8 mouse cellular contexts compared by ENCODE assay signal in genomic region chr17:74526806-74527653, GRCm38 (mm10). TPM values are rescaled to one million over a fixed set of nuclear protein-coding genes. Genes with fewer than 3 reads are reported as not detected.
DNase-seq lines count a peak whose midpoint lies in the region; ATAC-seq and TF ChIP-seq lines count a peak whose summit lies in the region.

No protein-coding gene starts in this region.

- peak overlapping the region; percentile 59 for H3K9ac ChIP-seq in heart, postnatal 0 days (replicated peaks; ENCODE audit: low read depth, low read length)

- H3K9me3 ChIP-seq in heart, postnatal 0 days (replicated peaks; ENCODE audit: control insufficient read depth, low read length): no peaks in the 10 kb centered on the region
- H3K9me3 ChIP-seq in midbrain, embryonic 10.5 days (replicated peaks): 0 out of 2 replicates have a peak, but pooled peaks cover 3% of the 10 kb centered on the region

- peak; percentile 6 for DNase-seq in cerebellum, adult 11 months
- no peak for DNase-seq in cerebellum, postnatal 4 days (ENCODE audit: low spot score in 2 of 2)
- DNase-seq in thymus, postnatal 0 days (ENCODE audit: low spot score): peak; percentile 4
- DNase-seq in thymus, postnatal 10 days (ENCODE audit: low spot score in 2 of 2): no peak
- no peak for DNase-seq in heart, postnatal 0 days (ENCODE audit: low spot score)
- no peak for DNase-seq in midbrain, embryonic 10.5 days (ENCODE audit: low spot score)
- no peak for DNase-seq in adrenal gland, adult 2 months
- DNase-seq in right cerebral cortex, adult 18-20 months: no peak

- 85% methylated on average over 9 of the region's 9 CpGs for WGBS in heart, postnatal 0 days
- WGBS in midbrain, embryonic 10.5 days: 90% methylated on average over 9 of the region's 9 CpGs

- H3K4me3 ChIP-seq in heart, postnatal 0 days (ENCODE audit: low read depth, low read length): peak overlapping the region; percentile 45
- peak overlapping the region; percentile 81 for H3K4me3 ChIP-seq in midbrain, embryonic 10.5 days

- H3K4me1 ChIP-seq in heart, postnatal 0 days (ENCODE audit: control insufficient read depth, insufficient read depth): peaks cover 25% of the 10 kb centered on the region
- H3K4me1 ChIP-seq in midbrain, embryonic 10.5 days: peaks cover 25% of the 10 kb centered on the region

- no peaks in the 10 kb centered on the region for H3K27me3 ChIP-seq in heart, postnatal 0 days (ENCODE audit: control insufficient read depth, insufficient read depth, low read length)
- H3K27me3 ChIP-seq in midbrain, embryonic 10.5 days (ENCODE audit: low read depth, poor library complexity, severe bottlenecking): no peaks in the 10 kb centered on the region

- no peaks in the 10 kb centered on the region for H3K36me3 ChIP-seq in heart, postnatal 0 days (replicated peaks; ENCODE audit: control insufficient read depth, insufficient read depth, low read length)
- H3K36me3 ChIP-seq in midbrain, embryonic 10.5 days: no peaks in the 10 kb centered on the region

- H3K4me2 ChIP-seq in heart, postnatal 0 days (ENCODE audit: low read depth, low read length): peak overlapping the region; percentile 65

- H3K27ac ChIP-seq in heart, postnatal 0 days (ENCODE audit: low read depth): peak overlapping the region; percentile 98
- peak overlapping the region; percentile 98 for H3K27ac ChIP-seq in midbrain, embryonic 10.5 days (replicated peaks)

- TF ChIP-seq EP300 in heart, postnatal 0 days (IDR thresholded peaks at IDR 0.05; ENCODE audit: low read depth): no peak

- ATAC-seq in heart, postnatal 0 days (ENCODE audit: insufficient read depth, low read depth): no peak

- TF ChIP-seq CTCF in heart, postnatal 0 days (IDR thresholded peaks at IDR 0.05; ENCODE audit: low read depth): no peak

RNA-seq across cellular contexts. Expression of gene Birc6, which starts 1.1 kb away (rescaled TPM):
- polyA plus RNA-seq in thymus, postnatal 0 days (2015; fragmentation: Nextera tagmentation; extraction: Ambion mirVana): 126 and 162 TPM in 2 replicates
- total RNA-seq in heart, postnatal 0 days (2014; rRNA removed; ENCODE audit: low replicate concordance): 101 and 147 TPM in 2 replicates
- 63.5 and 67.7 TPM in 2 replicates for polyA plus RNA-seq in heart, postnatal 0 days (2015; fragmentation: Nextera tagmentation; extraction: Ambion mirVana)
- polyA plus RNA-seq in midbrain, embryonic 10.5 days (2016; fragmentation: Nextera tagmentation; extraction: Ambion mirVana): 76.0 and 83.3 TPM in 2 replicates
- 100 to 1,000 TPM in 1 of 2 experiments, 10 to 100 TPM in 1; 95.6 to 116 TPM for total RNA-seq in adrenal gland, adult 2 months (2021)
- polyA plus RNA-seq in adrenal gland, adult 2 months (2012; rRNA removed): 41.8 and 46.6 TPM in 2 replicates

RNA-seq across cellular contexts. Expression of gene Yipf4, which starts 37.7 kb away (rescaled TPM):
- 95.4 and 98.3 TPM in 2 replicates for polyA plus RNA-seq in thymus, postnatal 0 days (2015; fragmentation: Nextera tagmentation; extraction: Ambion mirVana)
- total RNA-seq in heart, postnatal 0 days (2014; rRNA removed; ENCODE audit: low replicate concordance): 51.2 and 60.0 TPM in 2 replicates
- 69.1 and 79.6 TPM in 2 replicates for polyA plus RNA-seq in heart, postnatal 0 days (2015; fragmentation: Nextera tagmentation; extraction: Ambion mirVana)
- polyA plus RNA-seq in midbrain, embryonic 10.5 days (2016; fragmentation: Nextera tagmentation; extraction: Ambion mirVana): 37.0 and 38.8 TPM in 2 replicates
- total RNA-seq in adrenal gland, adult 2 months (2021): 100 to 1,000 TPM in 1 of 2 experiments, 10 to 100 TPM in 1; 88.5 to 130 TPM
- 308 and 320 TPM in 2 replicates for polyA plus RNA-seq in adrenal gland, adult 2 months (2012; rRNA removed)

Comparison
In these comparisons a context has a peak if more than half of its experiments do, and no peak if none do; other contexts are left out.
1. DNase-seq: peak in cerebellum, adult 11 months (single experiment) and thymus, postnatal 0 days (single experiment); none in cerebellum, postnatal 4 days (0 of 2), thymus, postnatal 10 days (0 of 2), heart, postnatal 0 days (single experiment), midbrain, embryonic 10.5 days (single experiment), adrenal gland, adult 2 months (single experiment) and right cerebral cortex, adult 18-20 months (single experiment).